Mouse (Mus musculus): ENCODE data around the gene Gm5737.

Gm5737 gene

GRCm38 (mm10) chr7:120842345-120843036 is 30.3 kb downstream of the Gm5737 start, which contains the start of gene Eef2k:
Eef2k (plus strand) TSS chr7:120842831.
- peak; percentile 83 for DNase-seq (ENCODE audit: low read depth, low spot score)

GRCm38 (mm10) chr7:120843037-120843621 is 31.0 kb downstream of the Gm5737 start:
- peak; percentile 51 for DNase-seq (ENCODE audit: low read depth, low spot score)

GRCm38 (mm10) chr7:120843852-120844435 is 31.8 kb downstream of the Gm5737 start:
- no peak for DNase-seq (ENCODE audit: low read depth, low spot score)

- no peak for DNase-seq (ENCODE audit: low read depth, low spot score)
These were observed 32.5 kb downstream of the Gm5737 start for GRCm38 (mm10) chr7:120844689-120845088.

- no peak for DNase-seq (ENCODE audit: low read depth, low spot score)
These were observed 36.8 kb downstream of the Gm5737 start for GRCm38 (mm10) chr7:120848831-120849512.

- no peak for DNase-seq (ENCODE audit: low read depth, low spot score)
These were observed 38.0 kb downstream of the Gm5737 start for GRCm38 (mm10) chr7:120850165-120850564.

GRCm38 (mm10) chr7:120859854-120860253 is 47.7 kb downstream of the Gm5737 start:
- no peak for DNase-seq (ENCODE audit: low read depth, low spot score)

- no peak for DNase-seq (ENCODE audit: low read depth, low spot score)
These were observed 48.8 kb downstream of the Gm5737 start for GRCm38 (mm10) chr7:120860799-120861487.

- no peak for DNase-seq (ENCODE audit: low read depth, low spot score)
These were observed 49.4 kb downstream of the Gm5737 start for GRCm38 (mm10) chr7:120861488-120862047.

- no peak for DNase-seq (ENCODE audit: low read depth, low spot score)
These were observed 50.0 kb downstream of the Gm5737 start for GRCm38 (mm10) chr7:120862196-120862595.

- no peak for DNase-seq (ENCODE audit: low read depth, low spot score)
These were observed 50.5 kb downstream of the Gm5737 start for GRCm38 (mm10) chr7:120862626-120863025.

GRCm38 (mm10) chr7:120863476-120863875 is 51.3 kb downstream of the Gm5737 start:
- DNase-seq (ENCODE audit: low read depth, low spot score), result no peak

- peak; percentile 75 for DNase-seq (ENCODE audit: low read depth, low spot score)
These were observed 52.9 kb downstream of the Gm5737 start for GRCm38 (mm10) chr7:120865100-120865499.

- DNase-seq (ENCODE audit: low read depth, low spot score), result no peak
These were observed 53.7 kb downstream of the Gm5737 start for GRCm38 (mm10) chr7:120865832-120866231.

- DNase-seq (ENCODE audit: low read depth, low spot score), result no peak
These were observed 54.5 kb downstream of the Gm5737 start for GRCm38 (mm10) chr7:120866684-120867083.

GRCm38 (mm10) chr7:120867720-120868119 is 55.6 kb downstream of the Gm5737 start:
- DNase-seq (ENCODE audit: low read depth, low spot score), result no peak

- no peak for DNase-seq (ENCODE audit: low read depth, low spot score)
These were observed 57.7 kb downstream of the Gm5737 start for GRCm38 (mm10) chr7:120869883-120870282.

- DNase-seq (ENCODE audit: low read depth, low spot score), result no peak
These were observed 58.4 kb downstream of the Gm5737 start for GRCm38 (mm10) chr7:120870431-120871008.

GRCm38 (mm10) chr7:120873083-120873482 is 60.9 kb downstream of the Gm5737 start:
- DNase-seq (ENCODE audit: low read depth, low spot score), result no peak

- DNase-seq (ENCODE audit: low read depth, low spot score), result no peak
These were observed 61.9 kb downstream of the Gm5737 start for GRCm38 (mm10) chr7:120874021-120874420.

Data from embryo, embryonic 11.5 days (tissue).